Mouse (Mus musculus) MEL (cell line): ENCODE data around the gene Ppp1cc. TPM values are rescaled to one million over a fixed set of nuclear protein-coding genes. Genes with fewer than 3 reads are reported as not detected.
A peak's percentile ranks its signal among the peaks of the same experiment; 100 is the strongest.

Experiments used
- DNase-seq: peaks from one replicate; pipeline ENCODE4 v3.0.0; 2011; ENCODE audit warnings: low read depth, low spot score
- H3K27ac ChIP-seq: 2 replicates; pipeline ENCODE4 v1.5.1; 2012; ENCODE audit warnings: low read depth, mild to moderate bottlenecking, control low read depth, low read length, moderate library complexity; ENCODE audit not compliant: control insufficient read depth
- H3K27me3 ChIP-seq, 2 experiments: fragments of 150-350 bp in 1 of 2; sonication (generic) in 1 of 2; 2 replicates each; pipeline ENCODE4 v1.6.1; 2012; ENCODE audit warnings: low read length in 2 of 2, mild to moderate bottlenecking in 2 of 2, improper control_type of control experiment in 1 of 2, moderate library complexity in 1 of 2; ENCODE audit not compliant: insufficient read depth in 2 of 2, control insufficient read depth in 1 of 2
- H3K36me3 ChIP-seq, 2 experiments: 2 replicates each; pipeline ENCODE4 v1.6.1; 2012 to 2014; ENCODE audit warnings: low read length in 2 of 2, improper control_type of control experiment in 1 of 2, inconsistent platforms in 1 of 2, mild to moderate bottlenecking in 1 of 2; ENCODE audit not compliant: insufficient read depth in 2 of 2, control insufficient read depth in 1 of 2
- H3K4me1 ChIP-seq, 2 experiments: fragments of 150-350 bp in 1 of 2; sonication (generic) in 1 of 2; 2 replicates each; pipeline ENCODE4 v1.6.1; 2012; ENCODE audit warnings: low read length in 2 of 2, improper control_type of control experiment in 1 of 2, mild to moderate bottlenecking in 1 of 2; ENCODE audit not compliant: insufficient read depth in 2 of 2, control insufficient read depth in 1 of 2
- H3K4me3 ChIP-seq, 2 experiments: fragments of 150-350 bp in 1 of 2; sonication (generic) in 1 of 2; 2 replicates each; pipeline ENCODE4 v1.5.1; 2012; ENCODE audit warnings: low read depth in 2 of 2, low read length in 2 of 2, mild to moderate bottlenecking in 2 of 2, moderate library complexity in 2 of 2, control low read depth in 1 of 2, improper control_type of control experiment in 1 of 2; ENCODE audit not compliant: control insufficient read depth in 1 of 2, insufficient read depth in 1 of 2
- H3K79me2 ChIP-seq: 2 replicates; pipeline ENCODE4 v1.6.1; 2012; ENCODE audit warnings: mild to moderate bottlenecking, low read length, moderate library complexity; ENCODE audit not compliant: control insufficient read depth, poor library complexity, insufficient read depth
- H3K9ac ChIP-seq: 2 replicates; pipeline ENCODE4 v1.6.1; 2012; ENCODE audit warnings: low read depth, mild to moderate bottlenecking, control low read depth, low read length, moderate library complexity; ENCODE audit not compliant: control insufficient read depth, poor library complexity, severe bottlenecking
- H3K9me3 ChIP-seq: fragments of 150-350 bp; sonication (generic); replicated peaks from 2 replicates; pipeline ENCODE4 v1.6.1; 2012; ENCODE audit warnings: mild to moderate bottlenecking, low read length, improper control_type of control experiment, moderate library complexity; ENCODE audit not compliant: insufficient read depth
- BHLHE40 ChIP-seq: IDR thresholded peaks from 2 replicates; pipeline ENCODE4 v1.6.1; 2012; ENCODE audit warnings: low read depth, mild to moderate bottlenecking, inconsistent platforms, low read length, improper control_type of control experiment, borderline replicate concordance
- CHD1 ChIP-seq: IDR thresholded peaks from 2 replicates; pipeline ENCODE4 v1.6.1; 2012; ENCODE audit warnings: low read depth, mild to moderate bottlenecking, inconsistent platforms, low read length, improper control_type of control experiment
- E2F4 ChIP-seq: IDR thresholded peaks from 2 replicates; pipeline ENCODE4 v1.6.1; 2011; ENCODE audit warnings: low read depth, low read length, improper control_type of control experiment, borderline replicate concordance
- EP300 ChIP-seq, 2 experiments: IDR thresholded peaks; 2 replicates each; pipeline ENCODE4 v1.6.1; 2011; ENCODE audit warnings: improper control_type of control experiment in 2 of 2, low read length in 2 of 2, low read depth in 1 of 2, mild to moderate bottlenecking in 1 of 2
- ETS1 ChIP-seq: IDR thresholded peaks from 2 replicates; pipeline ENCODE4 v1.6.1; 2012; ENCODE audit warnings: low read depth, mild to moderate bottlenecking, inconsistent platforms, low read length, improper control_type of control experiment, moderate library complexity
- GATA1 ChIP-seq: IDR thresholded peaks from 2 replicates; pipeline ENCODE4 v1.6.1; 2011; ENCODE audit warnings: low read depth, low read length, improper control_type of control experiment
- HCFC1 ChIP-seq: IDR thresholded peaks from 2 replicates; pipeline ENCODE4 v1.6.1; 2012; ENCODE audit warnings: low read depth, mild to moderate bottlenecking, inconsistent platforms, low read length, improper control_type of control experiment, moderate library complexity
- KAT2A ChIP-seq: conservative IDR thresholded peaks from 2 replicates; pipeline ENCODE4 v1.6.1; 2012; ENCODE audit warnings: low read depth, low read length, improper control_type of control experiment, inconsistent platforms
- MAFK ChIP-seq: IDR thresholded peaks from 2 replicates; pipeline ENCODE4 v1.6.1; 2011; ENCODE audit warnings: low read depth, mild to moderate bottlenecking, low read length, improper control_type of control experiment, borderline replicate concordance
- MEF2A ChIP-seq: IDR thresholded peaks from 2 replicates; pipeline ENCODE4 v1.6.1; 2014; ENCODE audit warnings: low read depth, mild to moderate bottlenecking, inconsistent platforms, low read length, improper control_type of control experiment; ENCODE audit not compliant: poor library complexity, insufficient replicate concordance, severe bottlenecking; ENCODE audit errors: extremely low read depth
- MXI1 ChIP-seq: IDR thresholded peaks from 2 replicates; pipeline ENCODE4 v1.6.1; 2011; ENCODE audit warnings: mild to moderate bottlenecking, low read depth, low read length, improper control_type of control experiment
- MYB ChIP-seq: IDR thresholded peaks from 2 replicates; pipeline ENCODE4 v1.6.1; 2011; ENCODE audit warnings: mild to moderate bottlenecking, low read depth, low read length, improper control_type of control experiment
- RCOR1 ChIP-seq: IDR thresholded peaks from 2 replicates; pipeline ENCODE4 v1.6.1; 2012; ENCODE audit warnings: low read depth, mild to moderate bottlenecking, inconsistent platforms, low read length, improper control_type of control experiment
- SIN3A ChIP-seq: IDR thresholded peaks from 2 replicates; pipeline ENCODE4 v1.6.1; 2012; ENCODE audit warnings: low read length, improper control_type of control experiment, inconsistent platforms
- TAL1 ChIP-seq: IDR thresholded peaks from 2 replicates; pipeline ENCODE4 v1.6.1; 2012; ENCODE audit warnings: mild to moderate bottlenecking, inconsistent platforms, low read length, moderate library complexity, mixed read lengths
- TBP ChIP-seq: IDR thresholded peaks from 2 replicates; pipeline ENCODE4 v1.8.0; 2011; ENCODE audit warnings: low read depth, low read length, improper control_type of control experiment
- TCF12 ChIP-seq: IDR thresholded peaks from 2 replicates; pipeline ENCODE4 v1.6.1; 2014; ENCODE audit warnings: low read depth, mild to moderate bottlenecking, inconsistent platforms, low read length, improper control_type of control experiment, moderate library complexity
- polyA plus RNA-seq, 2 experiments: library from polyadenylated mRNA; stranded (reverse) in 1 of 2; unstranded in 1 of 2; fragments of >175 nt in 1 of 2; fragments of >200 nt in 1 of 2; gene quantifications; 2 replicates each; pipeline versions ENCODE4 v1.2.1 to v1.2.4; 2012; ENCODE audit warnings: low replicate concordance in 2 of 2, low read depth in 1 of 2; ENCODE audit not compliant: insufficient read length in 2 of 2, insufficient read depth in 1 of 2, missing spikeins in 1 of 2
- total RNA-seq: library from RNA; depleted of rRNA; stranded (reverse); fragments of 300-350 nt; gene quantifications from 2 replicates; pipeline ENCODE4 v1.2.3, GENCODE M21; 2012

The Ppp1cc gene
- total and polyA plus RNA-seq, 3 experiments = 305 to 420 TPM; not detected in 1

- TF ChIP-seq BHLHE40 = no peak
Measured at GRCm38 (mm10) chr5:122133050-122133389, 25.1 kb upstream of the Ppp1cc start (continued).

- peaks cover 0 to 36% of the 10 kb centered on the region in 2 experiments; a peak in 2 of 4 replicates for H3K36me3 ChIP-seq
- no peaks in the 10 kb centered on the region for H3K9me3 ChIP-seq
- H3K27ac ChIP-seq = peak overlapping the region; percentile 70
- H3K79me2 ChIP-seq = no peaks in the 10 kb centered on the region; the same call in 1 of the 2 replicates
- DNase-seq = peak; percentile 63
- no peaks in the 10 kb centered on the region for H3K27me3 ChIP-seq
- TF ChIP-seq MXI1 (peak; percentile 60; the same call in 1 of the 2 replicates), TAL1 (peak; percentile 49), BHLHE40 (peak; percentile 66; the same call in 1 of the 2 replicates), MEF2A (no peak), RCOR1 (peak; percentile 88), SIN3A (peak; percentile 73), MAFK (peak; percentile 12; the same call in 1 of the 2 replicates), CHD1 (no peak), GATA1 (peak; percentile 82), EP300 (IDR thresholded peaks at IDR 0.05; ENCODE audit: low read depth in 1 of 2, low read length in 2 of 2) (peak; percentile 84 to 90), E2F4 (no peak), MYB (peak; percentile 80), ETS1 (peak; percentile 83), TBP (peak; percentile 94), TCF12 (peak; percentile 86)
- no peak overlapping the region for H3K9ac ChIP-seq
- no peak overlapping the region for H3K4me3 ChIP-seq
- peaks cover 19 to 57% of the 10 kb centered on the region in 2 experiments for H3K4me1 ChIP-seq
Measured at GRCm38 (mm10) chr5:122134395-122135289, 23.4 kb upstream of the Ppp1cc start.

GRCm38 (mm10) chr5:122135290-122135882 is 22.7 kb upstream of the Ppp1cc start:
- H3K27me3 ChIP-seq = no peaks in the 10 kb centered on the region
- peak; percentile 85 for TF ChIP-seq HCFC1
- TF ChIP-seq TCF12 = no peak
- TF ChIP-seq KAT2A = no peak; the same call in 1 of the 2 replicates
- TF ChIP-seq, all 39 proteins: peak for 1
- H3K36me3 ChIP-seq = peaks cover 0 to 37% of the 10 kb centered on the region in 2 experiments; a peak in 2 of 4 replicates
- H3K4me1 ChIP-seq = peaks cover 19 to 50% of the 10 kb centered on the region in 2 experiments
- H3K9me3 ChIP-seq = no peaks in the 10 kb centered on the region
- H3K9ac ChIP-seq = no peak overlapping the region
- no peak overlapping the region for H3K4me3 ChIP-seq
- H3K79me2 ChIP-seq = no peaks in the 10 kb centered on the region; the same call in 1 of the 2 replicates
- DNase-seq = no peak
- H3K27ac ChIP-seq = peak overlapping the region; percentile 70
